Mouse (Mus musculus): ENCODE results near the gene Thoc3.
"Not testable (repeated sequence)": the region's sequence is repeated elsewhere in the genome, so short reads cannot be mapped to it uniquely, and the experiment has no call there.

Gene Thoc3

GRCm38 (mm10) chr13:54468098-54469011 is at the start of gene Thoc3:
Gene Thoc3 (minus strand): TSS chr13:54468849.
- in situ Hi-C loops (cut with MboI, MseI): loop anchor here in 1 of 2 experiments (5.0 kb wide), 1 partner anchor 99 kb away; the partner anchor contains the start of gene 4833439L19Rik

- in situ Hi-C loops (cut with MboI, MseI): loop anchor here in 1 of 2 experiments (10.0 kb wide), 1 partner anchor 179 kb away; no protein-coding TSS in a partner anchor
These were observed 37.3 kb upstream of the Thoc3 start for GRCm38 (mm10) chr13:54505920-54506319.

- in situ Hi-C loops (cut with MboI, MseI): loop anchor here in 1 of 2 experiments (10.0 kb wide), 1 partner anchor 180 kb away; no protein-coding TSS in a partner anchor
These were observed 36.1 kb upstream of the Thoc3 start for GRCm38 (mm10) chr13:54504611-54505260.

- in situ Hi-C loops (cut with MboI, MseI): loop anchor here in 1 of 2 experiments (10.0 kb wide), 1 partner anchor 181 kb away; no protein-coding TSS in a partner anchor
These were observed 35.2 kb upstream of the Thoc3 start, which contains the start of gene Simc1 for GRCm38 (mm10) chr13:54503604-54504521. Gene Simc1 (plus strand): TSS chr13:54503779.

- in situ Hi-C loops (cut with MboI, MseI): loop anchor here in 1 of 2 experiments (10.0 kb wide), 1 partner anchor 182 kb away; no protein-coding TSS in a partner anchor
These were observed 34.6 kb upstream of the Thoc3 start for GRCm38 (mm10) chr13:54503278-54503603.

GRCm38 (mm10) chr13:54501957-54502690 is 33.5 kb upstream of the Thoc3 start:
- in situ Hi-C loops (cut with MboI, MseI): loop anchor here in 1 of 2 experiments (10.0 kb wide), 1 partner anchor 183 kb away; no protein-coding TSS in a partner anchor

- in situ Hi-C loops (cut with MboI, MseI): loop anchor here in 1 of 2 experiments (10.0 kb wide), 1 partner anchor 183 kb away; no protein-coding TSS in a partner anchor
These were observed 32.7 kb upstream of the Thoc3 start for GRCm38 (mm10) chr13:54501352-54501751.

GRCm38 (mm10) chr13:54499551-54499950 is 30.9 kb upstream of the Thoc3 start:
- in situ Hi-C loops (cut with MboI, MseI): not testable (repeated sequence)

- in situ Hi-C loops (cut with MboI, MseI): no loop called here
These were observed 22.7 kb upstream of the Thoc3 start for GRCm38 (mm10) chr13:54491381-54491780.

- in situ Hi-C loops (cut with MboI, MseI): no loop called here
These were observed 21.8 kb upstream of the Thoc3 start for GRCm38 (mm10) chr13:54490411-54490810.

GRCm38 (mm10) chr13:54481498-54481897 is 12.8 kb upstream of the Thoc3 start:
- in situ Hi-C loops (cut with MboI, MseI): no loop called here

GRCm38 (mm10) chr13:54479286-54479685 is 10.6 kb upstream of the Thoc3 start:
- in situ Hi-C loops (cut with MboI, MseI): no loop called here

GRCm38 (mm10) chr13:54475702-54476101 is 7.1 kb upstream of the Thoc3 start:
- in situ Hi-C loops (cut with MboI, MseI): no loop called here

GRCm38 (mm10) chr13:54474996-54475395 is 6.3 kb upstream of the Thoc3 start:
- in situ Hi-C loops (cut with MboI, MseI): no loop called here

- in situ Hi-C loops (cut with MboI, MseI): no loop called here
These were observed 3.3 kb upstream of the Thoc3 start for GRCm38 (mm10) chr13:54471967-54472366.

- in situ Hi-C loops (cut with MboI, MseI): loop anchor here in 1 of 2 experiments (5.0 kb wide), 1 partner anchor 98 kb away; the partner anchor contains the start of gene 4833439L19Rik
These were observed 334 bp upstream of the Thoc3 start for GRCm38 (mm10) chr13:54469012-54469354.

- in situ Hi-C loops (cut with MboI, MseI): no loop called here
These were observed 9.4 kb downstream of the Thoc3 start for GRCm38 (mm10) chr13:54459282-54459681.

- in situ Hi-C loops (cut with MboI, MseI): no loop called here
These were observed 11.6 kb downstream of the Thoc3 start for GRCm38 (mm10) chr13:54457062-54457461.

GRCm38 (mm10) chr13:54447496-54448224 is 21.0 kb downstream of the Thoc3 start:
- in situ Hi-C loops (cut with MboI, MseI): no loop called here

Data from T-helper 17 cell (primary cell).